Mouse (Mus musculus): ENCODE results near the gene Vwf. TPM values are rescaled to one million over a fixed set of nuclear protein-coding genes. Genes with fewer than 3 reads are reported as not detected.
A peak's percentile ranks its signal among the peaks of the same experiment; 100 is the strongest.

The Vwf gene
- 42.4 and 55.6 TPM in 2 replicates for polyA plus RNA-seq (2015; fragmentation: Nextera tagmentation; extraction: Ambion mirVana)

DNA sequence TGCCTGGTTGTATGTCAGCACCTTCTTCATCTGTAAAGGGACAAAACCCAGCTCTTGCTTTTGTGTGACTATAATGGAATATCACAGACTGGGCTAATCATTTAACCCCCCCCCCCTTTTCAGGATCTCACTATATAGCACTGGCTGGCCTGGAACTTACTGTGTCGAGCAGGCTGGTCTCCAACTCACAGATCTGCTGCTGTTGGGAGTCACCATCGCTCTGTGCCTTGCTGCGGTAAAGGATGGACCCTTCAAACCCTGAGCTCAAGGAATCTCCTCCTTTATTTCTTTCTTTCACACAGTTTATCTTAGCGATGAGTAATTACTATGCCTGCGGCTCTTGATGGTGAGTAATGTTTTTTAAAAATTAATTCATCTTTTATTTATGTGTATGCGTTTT lies at the start of gene Vwf:
Gene Vwf (plus strand): TSS at position 301 of the 400 bp plus-strand sequence.
- Histone ChIP-seq H3K4me2 (replicated peaks; ENCODE audit: low read depth, low read length) (no peak within 1 kb of the TSS), H3K27ac (ENCODE audit: low read length) (no peak within 1 kb of the TSS), H3K9ac (replicated peaks; ENCODE audit: low read depth) (no peak within 1 kb of the TSS), H3K4me3 (ENCODE audit: low read depth, low read length) (no peak within 1 kb of the TSS), H3K27me3 (replicated peaks; ENCODE audit: insufficient read depth, low read length) (no peaks in the 10 kb centered on the region), H3K4me1 (ENCODE audit: insufficient read depth, low read depth, low read length) (no peaks in the 10 kb centered on the region), H3K9me3 (ENCODE audit: low read length) (no peaks in the 10 kb centered on the region), H3K36me3 (ENCODE audit: insufficient read depth, low read length) (no peaks in the 10 kb centered on the region)
- WGBS: 84% methylated on average over 6 of the region's 6 CpGs
- DNase-seq (ENCODE audit: low spot score) (no peak), ATAC-seq (no peak)
- no peak for TF ChIP-seq EP300 (IDR thresholded peaks at IDR 0.05)
- TF ChIP-seq CTCF (IDR thresholded peaks at IDR 0.05): no peak

DNA sequence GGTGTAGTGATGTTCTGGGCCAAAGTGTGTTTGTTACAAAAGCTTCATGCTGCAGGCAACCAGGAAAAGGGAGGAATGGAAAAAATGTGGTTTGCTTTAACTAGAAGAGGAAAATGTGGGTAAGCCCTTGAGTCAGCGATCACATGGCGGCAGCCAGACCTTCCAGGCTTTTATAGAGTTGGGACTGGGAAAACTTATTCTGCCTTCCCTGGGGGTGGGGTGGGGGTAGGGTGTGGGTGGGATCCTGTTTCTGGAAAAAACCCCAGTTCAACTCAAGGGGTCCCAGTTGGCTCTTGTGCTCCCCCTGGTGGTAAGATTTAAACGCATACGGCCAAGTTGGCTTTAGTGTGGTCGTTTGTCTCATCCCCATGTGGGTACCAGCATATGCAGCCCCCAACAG lies 48.5 kb upstream of the Vwf start:
- WGBS: 37% methylated on average over 5 of the region's 5 CpGs
- H3K4me3 ChIP-seq (ENCODE audit: low read depth, low read length): no peak overlapping the region
- no peak overlapping the region for H3K9ac ChIP-seq (replicated peaks; ENCODE audit: low read depth)
- H3K4me2 ChIP-seq (replicated peaks; ENCODE audit: low read depth, low read length): no peak overlapping the region
- H3K27me3 ChIP-seq (replicated peaks; ENCODE audit: insufficient read depth, low read length): no peaks in the 10 kb centered on the region
- no peak overlapping the region for H3K27ac ChIP-seq (ENCODE audit: low read length)
- TF ChIP-seq CTCF (IDR thresholded peaks at IDR 0.05): peak; percentile 76
- TF ChIP-seq EP300 (IDR thresholded peaks at IDR 0.05): 0 out of 2 replicates have a peak, but pooled peaks have one; percentile 24
- H3K36me3 ChIP-seq (ENCODE audit: insufficient read depth, low read length): no peaks in the 10 kb centered on the region
- DNase-seq (ENCODE audit: low spot score) (no peak), ATAC-seq (no peak)
- no peaks in the 10 kb centered on the region; the same call in 1 of the 2 replicates for H3K4me1 ChIP-seq (ENCODE audit: insufficient read depth, low read depth, low read length)
- H3K9me3 ChIP-seq (ENCODE audit: low read length): no peaks in the 10 kb centered on the region

- no peaks in the 10 kb centered on the region for H3K27me3 ChIP-seq (replicated peaks; ENCODE audit: insufficient read depth, low read length)
- DNase-seq (ENCODE audit: low spot score) (no peak), ATAC-seq (no peak)
- H3K9ac ChIP-seq (replicated peaks; ENCODE audit: low read depth): no peak overlapping the region
- no peak overlapping the region for H3K27ac ChIP-seq (ENCODE audit: low read length)
- no peak overlapping the region for H3K4me2 ChIP-seq (replicated peaks; ENCODE audit: low read depth, low read length)
- 90% methylated on average over 11 of the region's 11 CpGs for WGBS
- no peaks in the 10 kb centered on the region for H3K4me1 ChIP-seq (ENCODE audit: insufficient read depth, low read depth, low read length)
- TF ChIP-seq EP300 (IDR thresholded peaks at IDR 0.05) (no peak), CTCF (IDR thresholded peaks at IDR 0.05) (no peak)
- no peak overlapping the region for H3K4me3 ChIP-seq (ENCODE audit: low read depth, low read length)
- no peaks in the 10 kb centered on the region for H3K36me3 ChIP-seq (ENCODE audit: insufficient read depth, low read length)
- H3K9me3 ChIP-seq (ENCODE audit: low read length): no peaks in the 10 kb centered on the region
These were observed 43.3 kb upstream of the Vwf start for GRCm38 (mm10) chr6:125503186-125503802.

- Histone ChIP-seq H3K27me3 (replicated peaks; ENCODE audit: insufficient read depth, low read length) (no peaks in the 10 kb centered on the region), H3K4me1 (ENCODE audit: insufficient read depth, low read depth, low read length) (no peaks in the 10 kb centered on the region), H3K9ac (replicated peaks; ENCODE audit: low read depth) (no peak overlapping the region), H3K4me2 (replicated peaks; ENCODE audit: low read depth, low read length) (no peak overlapping the region), H3K36me3 (ENCODE audit: insufficient read depth, low read length) (no peaks in the 10 kb centered on the region), H3K4me3 (ENCODE audit: low read depth, low read length) (no peak overlapping the region), H3K9me3 (ENCODE audit: low read length) (no peaks in the 10 kb centered on the region), H3K27ac (ENCODE audit: low read length) (no peak overlapping the region)
- TF ChIP-seq EP300 (IDR thresholded peaks at IDR 0.05) (no peak), CTCF (IDR thresholded peaks at IDR 0.05) (peak; percentile 19; the same call in 1 of the 2 replicates)
- ATAC-seq: no peak
- 32% methylated on average over 3 of the region's 3 CpGs for WGBS
- DNase-seq (ENCODE audit: low spot score): no peak
These were observed 41.8 kb upstream of the Vwf start for GRCm38 (mm10) chr6:125504622-125505355.

- TF ChIP-seq EP300 (IDR thresholded peaks at IDR 0.05) (no peak), CTCF (IDR thresholded peaks at IDR 0.05) (no peak)
- Histone ChIP-seq H3K27ac (ENCODE audit: low read length) (no peak overlapping the region), H3K9ac (replicated peaks; ENCODE audit: low read depth) (no peak overlapping the region), H3K9me3 (ENCODE audit: low read length) (no peaks in the 10 kb centered on the region), H3K4me3 (ENCODE audit: low read depth, low read length) (no peak overlapping the region), H3K27me3 (replicated peaks; ENCODE audit: insufficient read depth, low read length) (no peaks in the 10 kb centered on the region), H3K4me2 (replicated peaks; ENCODE audit: low read depth, low read length) (no peak overlapping the region), H3K4me1 (ENCODE audit: insufficient read depth, low read depth, low read length) (no peaks in the 10 kb centered on the region), H3K36me3 (ENCODE audit: insufficient read depth, low read length) (no peaks in the 10 kb centered on the region)
- WGBS: 93% methylated on average over 4 of the region's 4 CpGs
- DNase-seq (ENCODE audit: low spot score): no peak
- no peak for ATAC-seq
These were observed 40.1 kb upstream of the Vwf start for GRCm38 (mm10) chr6:125506427-125506826.

- no peak overlapping the region for H3K4me2 ChIP-seq (replicated peaks; ENCODE audit: low read depth, low read length)
- H3K4me3 ChIP-seq (ENCODE audit: low read depth, low read length): no peak overlapping the region
- ATAC-seq: no peak
- H3K27me3 ChIP-seq (replicated peaks; ENCODE audit: insufficient read depth, low read length): no peaks in the 10 kb centered on the region
- no peak overlapping the region for H3K27ac ChIP-seq (ENCODE audit: low read length)
- no peak overlapping the region for H3K9ac ChIP-seq (replicated peaks; ENCODE audit: low read depth)
- no peaks in the 10 kb centered on the region for H3K9me3 ChIP-seq (ENCODE audit: low read length)
- 55% methylated on average over 3 of the region's 3 CpGs for WGBS
- no peak for DNase-seq (ENCODE audit: low spot score)
- H3K36me3 ChIP-seq (ENCODE audit: insufficient read depth, low read length): no peaks in the 10 kb centered on the region
- TF ChIP-seq CTCF (IDR thresholded peaks at IDR 0.05) (no peak), EP300 (IDR thresholded peaks at IDR 0.05) (no peak)
- peaks cover 4% of the 10 kb centered on the region; the same call in 1 of the 2 replicates for H3K4me1 ChIP-seq (ENCODE audit: insufficient read depth, low read depth, low read length)
These were observed 36.8 kb upstream of the Vwf start for GRCm38 (mm10) chr6:125509783-125510182.

All from lung, postnatal 0 days (tissue).